Mouse (Mus musculus) frontal cortex, postnatal 10 days (tissue): ENCODE data around the gene Prkcd.

Experiments used
- DNase-seq, 2 experiments: peaks; one replicate each; pipeline ENCODE4 v3.0.0; 2022; ENCODE audit warnings: low spot score in 2 of 2, mixed read lengths in 1 of 2

The Prkcd gene

GRCm38 (mm10) chr14:30575791-30576190 lies 50.2 kb downstream of the Prkcd start:
- no peak for DNase-seq

- DNase-seq = peak in 1 of 2 experiments; percentile 74
Measured at GRCm38 (mm10) chr14:30573983-30574584, 51.9 kb downstream of the Prkcd start.

- DNase-seq = no peak
Measured at GRCm38 (mm10) chr14:30573235-30573634, 52.8 kb downstream of the Prkcd start.

GRCm38 (mm10) chr14:30572253-30572652 lies 53.8 kb downstream of the Prkcd start:
- no peak for DNase-seq

- no peak for DNase-seq
Measured at GRCm38 (mm10) chr14:30570303-30570702, 55.7 kb downstream of the Prkcd start.

GRCm38 (mm10) chr14:30568016-30568415 lies 58.0 kb downstream of the Prkcd start:
- DNase-seq = no peak

GRCm38 (mm10) chr14:30566317-30566716 lies 59.7 kb downstream of the Prkcd start:
- no peak for DNase-seq

- DNase-seq = no peak
Measured at GRCm38 (mm10) chr14:30564451-30564850, 61.6 kb downstream of the Prkcd start.

- no peak for DNase-seq
Measured at GRCm38 (mm10) chr14:30562343-30562742, 63.7 kb downstream of the Prkcd start.

- no peak for DNase-seq
Measured at GRCm38 (mm10) chr14:30561470-30562187, 64.4 kb downstream of the Prkcd start.

GRCm38 (mm10) chr14:30560803-30561389 lies 65.1 kb downstream of the Prkcd start:
- DNase-seq = no peak

GRCm38 (mm10) chr14:30559321-30559850 lies 66.6 kb downstream of the Prkcd start:
- DNase-seq = no peak

GRCm38 (mm10) chr14:30557730-30558129 lies 68.3 kb downstream of the Prkcd start:
- no peak for DNase-seq

GRCm38 (mm10) chr14:30556651-30557050 lies 69.4 kb downstream of the Prkcd start:
- no peak for DNase-seq

- DNase-seq = no peak
Measured at GRCm38 (mm10) chr14:30553185-30553584, 72.8 kb downstream of the Prkcd start.

GRCm38 (mm10) chr14:30551981-30552380 lies 74.0 kb downstream of the Prkcd start:
- DNase-seq = no peak

- no peak for DNase-seq
Measured at GRCm38 (mm10) chr14:30551509-30551908, 74.5 kb downstream of the Prkcd start.

- DNase-seq = no peak
Measured at GRCm38 (mm10) chr14:30550232-30551070, 75.6 kb downstream of the Prkcd start.

- peak in 1 of 2 experiments; percentile 43 for DNase-seq
Measured at GRCm38 (mm10) chr14:30549777-30550149, 76.2 kb downstream of the Prkcd start.

- peak; percentile 89 to 91 for DNase-seq
Measured at GRCm38 (mm10) chr14:30548965-30549776, 76.8 kb downstream of the Prkcd start.

- peak; percentile 75 to 82 for DNase-seq
Measured at GRCm38 (mm10) chr14:30548131-30548720, 77.8 kb downstream of the Prkcd start, which contains the start of gene Tkt. Tkt (plus strand) TSS chr14:30548359.
